Mouse (Mus musculus) liver, embryonic 15.5 days (tissue): ENCODE results near the gene Lhfp. TPM values are rescaled to one million over a fixed set of nuclear protein-coding genes. Genes with fewer than 3 reads are reported as not detected.
"Not testable (repeated sequence)": the region's sequence is repeated elsewhere in the genome, so short reads cannot be mapped to it uniquely, and the experiment has no call there.

ENCODE experiments used
- ATAC-seq: fragments of 200-750 bp; cut with Nextera tagmentation; 2 replicates; pipeline ENCODE4 v1.8.0; 2017; ENCODE audit warnings: moderate number of reproducible peaks, mild to moderate bottlenecking, moderate library complexity; ENCODE audit not compliant: insufficient read depth
- H3K27ac ChIP-seq: fragments of 300-500 bp; sonication (generic); replicated peaks from 2 replicates; pipeline ENCODE4 v1.5.1; 2015; ENCODE audit warnings: mild to moderate bottlenecking, inconsistent platforms
- H3K27me3 ChIP-seq: fragments of 300-500 bp; sonication (generic); 2 replicates; pipeline ENCODE4 v1.6.1; 2015; ENCODE audit warnings: mild to moderate bottlenecking, inconsistent platforms
- H3K36me3 ChIP-seq: fragments of 300-500 bp; sonication (generic); replicated peaks from 2 replicates; pipeline ENCODE4 v1.6.1; 2015; ENCODE audit warnings: moderate library complexity, mild to moderate bottlenecking, inconsistent platforms
- H3K4me1 ChIP-seq: fragments of 300-500 bp; sonication (generic); replicated peaks from 2 replicates; pipeline ENCODE4 v1.6.1; 2015; ENCODE audit warnings: inconsistent platforms
- H3K4me2 ChIP-seq: fragments of 300-500 bp; sonication (generic); 2 replicates; pipeline ENCODE4 v1.6.1; 2015; ENCODE audit warnings: moderate library complexity, mild to moderate bottlenecking, inconsistent platforms
- H3K4me3 ChIP-seq: fragments of 300-500 bp; sonication (generic); replicated peaks from 2 replicates; pipeline ENCODE4 v1.5.1; 2015; ENCODE audit warnings: mild to moderate bottlenecking, inconsistent platforms
- H3K9ac ChIP-seq: fragments of 300-500 bp; sonication (generic); 2 replicates; pipeline ENCODE4 v1.6.1; 2015; ENCODE audit warnings: moderate library complexity, mild to moderate bottlenecking, inconsistent platforms
- H3K9me3 ChIP-seq: fragments of 300-500 bp; sonication (generic); replicated peaks from 2 replicates; pipeline ENCODE4 v1.6.1; 2016; ENCODE audit warnings: inconsistent platforms
- WGBS: fragments of 180-500 bp; shearing (Covaris S2); methylation state at CpG from one replicate; pipeline ENCODE4 v1.1.7; 2015; ENCODE audit warnings: mixed read lengths; ENCODE audit not compliant: insufficient replicate concordance; 5-methylcytosine and 5-hydroxymethylcytosine counted together
- polyA plus RNA-seq: library from polyadenylated mRNA; unstranded; fragments of >200 nt; fragmentation: Nextera tagmentation; extraction: Ambion mirVana; gene quantifications from 2 replicates; pipeline ENCODE4 v1.2.1, GENCODE M21; 2015

Lhfp gene
- polyA plus RNA-seq, 1 experiment from 2014 or later, result 4.3 TPM

GRCm38 (mm10) chr3:53247102-53247501 is 205.8 kb downstream of the Lhfp start:
- H3K27ac ChIP-seq, result no peak overlapping the region
- no peaks in the 10 kb centered on the region for H3K4me1 ChIP-seq
- no peaks in the 10 kb centered on the region for H3K36me3 ChIP-seq
- H3K4me3 ChIP-seq, result no peak overlapping the region
- no peaks in the 10 kb centered on the region for H3K9me3 ChIP-seq
- no peak for ATAC-seq
- WGBS, result 54% methylated on average over 3 of the region's 3 CpGs
- H3K9ac ChIP-seq, result no peak overlapping the region
- no peaks in the 10 kb centered on the region for H3K27me3 ChIP-seq
- no peak overlapping the region for H3K4me2 ChIP-seq

GRCm38 (mm10) chr3:53248158-53248874 is 207.0 kb downstream of the Lhfp start:
- H3K4me2 ChIP-seq, result no peak overlapping the region
- H3K9ac ChIP-seq, result no peak overlapping the region
- H3K27me3 ChIP-seq, result no peaks in the 10 kb centered on the region
- no peak overlapping the region for H3K27ac ChIP-seq
- H3K4me3 ChIP-seq, result no peak overlapping the region
- H3K9me3 ChIP-seq, result no peaks in the 10 kb centered on the region
- no peaks in the 10 kb centered on the region for H3K4me1 ChIP-seq
- ATAC-seq, result no peak
- 46% methylated on average over 10 of the region's 10 CpGs for WGBS
- no peaks in the 10 kb centered on the region for H3K36me3 ChIP-seq

- no peak for ATAC-seq
- Histone ChIP-seq H3K4me2 (no peak overlapping the region), H3K9me3 (no peaks in the 10 kb centered on the region), H3K27ac (no peak overlapping the region), H3K4me1 (no peaks in the 10 kb centered on the region), H3K4me3 (no peak overlapping the region), H3K27me3 (no peaks in the 10 kb centered on the region), H3K9ac (no peak overlapping the region), H3K36me3 (no peaks in the 10 kb centered on the region)
- WGBS, result 69% methylated on average over 5 of the region's 5 CpGs
These were observed 211.2 kb downstream of the Lhfp start for GRCm38 (mm10) chr3:53252556-53252955.

GRCm38 (mm10) chr3:53253223-53253832 is 212.0 kb downstream of the Lhfp start:
- ATAC-seq, result no peak
- Histone ChIP-seq H3K36me3 (no peaks in the 10 kb centered on the region), H3K27ac (no peak overlapping the region), H3K4me2 (no peak overlapping the region), H3K27me3 (no peaks in the 10 kb centered on the region), H3K4me1 (no peaks in the 10 kb centered on the region), H3K9me3 (no peaks in the 10 kb centered on the region), H3K9ac (no peak overlapping the region), H3K4me3 (no peak overlapping the region)
- 38% methylated on average over 5 of the region's 5 CpGs for WGBS

- no peak overlapping the region for H3K4me2 ChIP-seq
- no peak overlapping the region for H3K9ac ChIP-seq
- H3K27ac ChIP-seq, result no peak overlapping the region
- no peaks in the 10 kb centered on the region for H3K36me3 ChIP-seq
- H3K9me3 ChIP-seq, result no peaks in the 10 kb centered on the region
- 38% methylated on average over 7 of the region's 7 CpGs for WGBS
- no peaks in the 10 kb centered on the region for H3K27me3 ChIP-seq
- H3K4me1 ChIP-seq, result no peaks in the 10 kb centered on the region
- ATAC-seq, result no peak
- no peak overlapping the region for H3K4me3 ChIP-seq
These were observed 217.4 kb downstream of the Lhfp start for GRCm38 (mm10) chr3:53258657-53259158.

- H3K36me3 ChIP-seq, result no peaks in the 10 kb centered on the region
- no peak overlapping the region for H3K27ac ChIP-seq
- WGBS, result 68% methylated on average over 6 of the region's 6 CpGs
- H3K4me1 ChIP-seq, result no peaks in the 10 kb centered on the region
- no peak overlapping the region for H3K4me3 ChIP-seq
- H3K9ac ChIP-seq, result no peak overlapping the region
- no peak for ATAC-seq
- H3K9me3 ChIP-seq, result no peaks in the 10 kb centered on the region
- H3K4me2 ChIP-seq, result no peak overlapping the region
- H3K27me3 ChIP-seq, result no peaks in the 10 kb centered on the region
These were observed 224.8 kb downstream of the Lhfp start for GRCm38 (mm10) chr3:53266116-53266515.

GRCm38 (mm10) chr3:53267046-53267445 is 225.7 kb downstream of the Lhfp start:
- H3K4me1 ChIP-seq, result no peaks in the 10 kb centered on the region
- H3K27me3 ChIP-seq, result no peaks in the 10 kb centered on the region
- no peak for ATAC-seq
- no peak overlapping the region for H3K9ac ChIP-seq
- no peaks in the 10 kb centered on the region for H3K36me3 ChIP-seq
- no peak overlapping the region for H3K4me3 ChIP-seq
- no peak overlapping the region for H3K4me2 ChIP-seq
- H3K9me3 ChIP-seq, result no peaks in the 10 kb centered on the region
- 60% methylated on average over 3 of the region's 3 CpGs for WGBS
- no peak overlapping the region for H3K27ac ChIP-seq

GRCm38 (mm10) chr3:53273220-53273619 is 231.9 kb downstream of the Lhfp start:
- WGBS, result 74% methylated on average over 3 of the region's 3 CpGs
- Histone ChIP-seq H3K27ac (no peak overlapping the region), H3K9me3 (no peaks in the 10 kb centered on the region), H3K9ac (no peak overlapping the region), H3K27me3 (no peaks in the 10 kb centered on the region), H3K4me3 (no peak overlapping the region), H3K4me2 (no peak overlapping the region), H3K4me1 (no peaks in the 10 kb centered on the region), H3K36me3 (no peaks in the 10 kb centered on the region)
- no peak for ATAC-seq

GRCm38 (mm10) chr3:53277993-53278392 is 236.7 kb downstream of the Lhfp start:
- no peak overlapping the region for H3K27ac ChIP-seq
- H3K36me3 ChIP-seq, result no peaks in the 10 kb centered on the region
- no peak overlapping the region for H3K4me2 ChIP-seq
- 53% methylated on average over 2 of the region's 2 CpGs for WGBS
- no peaks in the 10 kb centered on the region for H3K27me3 ChIP-seq
- no peaks in the 10 kb centered on the region for H3K9me3 ChIP-seq
- H3K4me1 ChIP-seq, result no peaks in the 10 kb centered on the region
- H3K4me3 ChIP-seq, result no peak overlapping the region
- no peak for ATAC-seq
- no peak overlapping the region for H3K9ac ChIP-seq

GRCm38 (mm10) chr3:53282005-53282404 is 240.7 kb downstream of the Lhfp start:
- not testable (repeated sequence) for H3K4me3 ChIP-seq, H3K36me3 ChIP-seq, H3K9me3 ChIP-seq, H3K27ac ChIP-seq, ATAC-seq, H3K27me3 ChIP-seq, H3K9ac ChIP-seq, H3K4me2 ChIP-seq, H3K4me1 ChIP-seq
- WGBS, result 41% methylated on average over 3 of the region's 3 CpGs

GRCm38 (mm10) chr3:53284023-53284422 is 242.7 kb downstream of the Lhfp start:
- no peak overlapping the region for H3K4me3 ChIP-seq
- 65% methylated on average over 5 of the region's 5 CpGs for WGBS
- H3K4me1 ChIP-seq, result no peaks in the 10 kb centered on the region
- no peak overlapping the region for H3K9ac ChIP-seq
- no peaks in the 10 kb centered on the region for H3K9me3 ChIP-seq
- H3K4me2 ChIP-seq, result no peak overlapping the region
- no peak overlapping the region for H3K27ac ChIP-seq
- H3K36me3 ChIP-seq, result no peaks in the 10 kb centered on the region
- H3K27me3 ChIP-seq, result no peaks in the 10 kb centered on the region
- no peak for ATAC-seq
